In the genomic region with DNA sequence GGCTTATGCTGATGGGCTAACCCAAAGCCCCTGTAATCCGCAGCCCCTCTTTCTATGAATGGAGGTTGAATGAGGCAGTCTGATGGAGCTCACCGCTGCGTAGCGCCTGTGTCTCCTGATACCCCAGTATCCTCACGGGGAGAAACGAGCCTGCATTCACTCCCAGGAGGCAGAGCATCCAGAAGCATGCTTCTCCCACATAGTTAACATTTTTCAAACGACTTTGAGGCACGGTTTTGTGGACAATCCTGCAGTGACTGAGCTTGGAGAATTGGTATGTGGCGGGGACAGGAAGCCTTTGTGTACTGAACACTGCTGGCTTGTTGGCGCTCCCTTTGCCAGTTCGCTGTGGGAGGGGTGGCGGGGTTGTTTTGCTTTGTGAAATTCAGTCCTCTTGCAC, we compare ENCODE assay signal across 10 mouse cellular contexts. TPM values are rescaled to one million over a fixed set of nuclear protein-coding genes. Genes with fewer than 3 reads are reported as not detected.
DNase-seq lines count a peak whose midpoint lies in the region; TF ChIP-seq lines count a peak whose summit lies in the region.
"Had no signal": no experiment of that assay in that cellular context is flagged by ENCODE, and none has a peak within 500 bp of the region (broad histone marks: within the 10 kb centered on the region; RNA-seq: fewer than 3 reads in every experiment).

No protein-coding gene starts in this region.

- WGBS in hindbrain, embryonic 10.5 days = 22% methylated on average over 12 of the region's 12 CpGs
- WGBS in thymus, adult 2 months = 27% methylated on average over 12 of the region's 12 CpGs

- no peaks in the 10 kb centered on the region for H3K9me3 ChIP-seq in hindbrain, embryonic 10.5 days
- H3K9me3 ChIP-seq: liver, embryonic 13.5 days had no signal

- H3K4me3 ChIP-seq in hindbrain, embryonic 10.5 days = peak overlapping the region; percentile 30
- no peak overlapping the region for H3K4me3 ChIP-seq in thymus, adult 2 months (ENCODE audit: control insufficient read depth, insufficient read depth, low read length)
- H3K4me3 ChIP-seq: liver, embryonic 13.5 days had no signal

- no peak for TF ChIP-seq CTCF in thymus, adult 2 months (IDR thresholded peaks at IDR 0.05; ENCODE audit: borderline replicate concordance, control insufficient read depth, extremely low read depth, insufficient read depth, low read length, poor library complexity)

- H3K27ac ChIP-seq in hindbrain, embryonic 10.5 days = peak overlapping the region; percentile 76
- no peak overlapping the region for H3K27ac ChIP-seq in thymus, adult 2 months (ENCODE audit: control insufficient read depth, insufficient read depth, low read length)
- H3K27ac ChIP-seq: liver, embryonic 13.5 days had no signal

- no peak for TF ChIP-seq POLR2A in thymus, adult 2 months (IDR thresholded peaks at IDR 0.05; ENCODE audit: control insufficient read depth, extremely low read depth, insufficient read depth, low read length, poor library complexity)

- peaks cover 36% of the 10 kb centered on the region for H3K27me3 ChIP-seq in hindbrain, embryonic 10.5 days (ENCODE audit: insufficient read depth, poor library complexity, severe bottlenecking)
- no peaks in the 10 kb centered on the region; the same call in 1 of the 2 replicates for H3K27me3 ChIP-seq in thymus, adult 2 months (ENCODE audit: control insufficient read depth, insufficient read depth, low read length)

- peak; percentile 23 for DNase-seq in cerebellum, adult 9-11 months
- DNase-seq in cerebellum, adult 8-10 months = no peak
- DNase-seq in Muller cell, postnatal 12 days (ENCODE audit: inconsistent ontology term) = peak; percentile 98
- DNase-seq in hindbrain, embryonic 10.5 days (ENCODE audit: low spot score) = peak; percentile 36
- peak; percentile 29 for DNase-seq in lung, postnatal 10 days
- no peak for DNase-seq in gastrocnemius, postnatal 36 days
- no peak for DNase-seq in thymus, adult 2 months
- no peak for DNase-seq in thymus, postnatal 25 days
- DNase-seq: liver, embryonic 13.5 days had no signal

- intact Hi-C loops in gastrocnemius, postnatal 36 days (cut with DNase I) = no loop called here

- peaks cover 21% of the 10 kb centered on the region for H3K4me1 ChIP-seq in hindbrain, embryonic 10.5 days (replicated peaks)
- H3K4me1 ChIP-seq in thymus, adult 2 months (replicated peaks; ENCODE audit: control insufficient read depth, insufficient read depth, low read length) = no peaks in the 10 kb centered on the region
- H3K4me1 ChIP-seq: liver, embryonic 13.5 days had no signal

- H3K36me3 ChIP-seq in hindbrain, embryonic 10.5 days = no peaks in the 10 kb centered on the region
- H3K36me3 ChIP-seq in thymus, adult 2 months (ENCODE audit: control insufficient read depth, insufficient read depth, low read length) = no peaks in the 10 kb centered on the region
- H3K36me3 ChIP-seq: liver, embryonic 13.5 days had no signal

RNA-seq across cellular contexts. Expression of gene Foxi2, which starts 55.2 kb away (rescaled TPM):
- polyA plus RNA-seq in hindbrain, embryonic 10.5 days (2016; fragmentation: Nextera tagmentation; extraction: Ambion mirVana) = 4.1 and 6.9 TPM in 2 replicates
- total RNA-seq in gastrocnemius, postnatal 36 days (2021) = not detected
- polyA plus RNA-seq in thymus, adult 2 months (2012; rRNA removed) = 0.11 and 0.18 TPM in 2 replicates
- total RNA-seq: hematopoietic stem cell, adult 5-6 weeks had no signal
- polyA plus RNA-seq: liver, embryonic 13.5 days had no signal

Comparison
In these comparisons a context has a peak if more than half of its experiments do, and no peak if none do; other contexts are left out.
1. DNase-seq: peak in cerebellum, adult 9-11 months (single experiment), Muller cell, postnatal 12 days (single experiment), hindbrain, embryonic 10.5 days (single experiment) and lung, postnatal 10 days (single experiment); none in cerebellum, adult 8-10 months (single experiment), gastrocnemius, postnatal 36 days (0 of 2), thymus, adult 2 months (single experiment) and thymus, postnatal 25 days (single experiment).